Mouse (Mus musculus) cerebellum, postnatal 4 days (tissue): Measurements from ENCODE around the gene Pip4k2a.

Experiments
- DNase-seq, 2 experiments: peaks; one replicate each; pipeline ENCODE4 v3.0.0; 2022; ENCODE audit warnings: low spot score in 2 of 2, mixed read lengths in 1 of 2

Gene Pip4k2a

DNA sequence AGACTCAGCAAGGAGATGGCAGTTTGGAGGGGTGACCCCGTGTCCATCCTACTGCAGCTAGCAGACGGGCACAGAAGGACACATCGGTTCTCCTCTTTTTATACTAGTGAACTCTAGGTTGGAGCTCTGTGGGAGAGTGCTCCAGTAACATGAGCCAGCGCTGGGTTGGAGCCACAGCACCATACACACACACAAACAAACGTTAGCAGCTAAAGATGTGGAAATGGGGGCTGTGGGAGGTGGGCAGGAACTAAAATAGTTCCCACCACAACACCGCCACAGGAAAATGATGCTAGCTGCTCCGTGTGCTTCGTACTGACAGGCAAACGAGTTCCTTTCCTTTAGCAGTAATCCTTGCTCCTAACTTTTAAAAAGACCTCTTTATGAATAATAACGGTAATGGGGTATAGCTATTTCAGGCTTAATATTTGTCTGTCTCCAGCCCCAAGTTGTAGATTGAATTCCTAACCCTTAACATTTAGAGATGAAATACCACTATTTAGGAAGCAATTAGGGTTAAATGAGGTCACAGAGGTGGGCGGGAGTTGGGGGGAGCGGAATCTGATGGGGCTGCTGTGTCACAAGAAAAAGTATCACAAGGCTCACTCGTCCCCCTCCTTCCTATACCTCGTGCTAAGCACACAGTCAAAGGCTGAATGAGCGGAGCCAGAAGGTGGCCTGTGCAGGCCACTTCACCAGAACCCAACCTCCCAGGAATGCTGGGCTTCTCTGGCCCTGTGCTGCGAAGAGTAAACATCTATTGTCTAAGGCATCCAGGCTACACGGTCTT is 73.9 kb downstream of the Pip4k2a start:
- DNase-seq, result no peak

- no peak for DNase-seq
Measured at GRCm38 (mm10) chr2:18923098-18923649, 74.8 kb downstream of the Pip4k2a start.

- DNase-seq, result no peak
Measured at GRCm38 (mm10) chr2:18921570-18922180, 76.3 kb downstream of the Pip4k2a start.

DNA sequence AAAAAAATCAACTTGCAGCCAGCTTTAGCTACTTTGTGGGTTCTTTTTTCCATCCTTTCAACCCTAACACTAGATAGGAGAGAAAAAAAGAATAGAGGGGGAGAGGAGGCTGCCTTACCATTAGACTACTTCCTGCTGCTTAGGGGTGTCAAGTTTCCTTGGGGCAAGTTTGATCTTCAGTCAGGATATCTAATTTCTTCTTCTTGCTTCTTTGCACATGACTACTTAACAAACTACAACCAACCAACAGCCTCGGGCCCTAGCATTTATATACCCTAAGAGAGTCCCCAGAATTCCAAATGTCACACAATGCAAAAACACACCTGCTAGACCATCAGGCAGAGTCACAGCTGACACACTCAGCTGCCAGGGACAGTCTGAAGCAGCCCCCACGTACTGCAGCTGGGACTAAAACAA is 77.5 kb downstream of the Pip4k2a start:
- DNase-seq, result no peak

DNA sequence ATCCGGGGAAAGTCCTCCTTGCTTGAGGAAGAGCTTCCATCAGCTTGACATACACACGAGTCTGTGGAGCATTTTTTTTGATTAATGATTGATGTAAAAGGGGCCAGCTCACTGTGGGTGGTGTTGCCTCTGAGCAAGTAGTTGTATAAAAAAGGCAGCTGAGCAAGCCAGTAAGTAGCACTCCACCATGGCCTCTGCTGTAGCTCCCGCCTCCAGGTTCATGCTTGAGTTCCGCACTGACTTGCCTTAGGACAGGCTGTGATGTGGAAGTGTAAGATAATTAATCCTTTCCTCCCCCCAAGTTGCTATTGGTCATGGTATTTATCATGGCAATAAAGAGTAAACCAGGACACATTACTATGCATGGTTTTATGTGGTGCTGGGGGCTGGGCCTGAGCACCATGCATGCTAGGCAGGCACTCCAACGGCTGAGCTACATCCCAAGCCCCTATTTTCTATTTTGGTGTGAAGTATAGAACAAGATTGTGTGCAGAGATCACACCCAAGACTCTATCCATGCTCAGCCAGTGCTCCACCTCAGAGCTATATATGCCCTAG is 78.0 kb downstream of the Pip4k2a start:
- no peak for DNase-seq

GRCm38 (mm10) chr2:18917838-18918237 is 80.1 kb downstream of the Pip4k2a start:
- no peak for DNase-seq

DNA sequence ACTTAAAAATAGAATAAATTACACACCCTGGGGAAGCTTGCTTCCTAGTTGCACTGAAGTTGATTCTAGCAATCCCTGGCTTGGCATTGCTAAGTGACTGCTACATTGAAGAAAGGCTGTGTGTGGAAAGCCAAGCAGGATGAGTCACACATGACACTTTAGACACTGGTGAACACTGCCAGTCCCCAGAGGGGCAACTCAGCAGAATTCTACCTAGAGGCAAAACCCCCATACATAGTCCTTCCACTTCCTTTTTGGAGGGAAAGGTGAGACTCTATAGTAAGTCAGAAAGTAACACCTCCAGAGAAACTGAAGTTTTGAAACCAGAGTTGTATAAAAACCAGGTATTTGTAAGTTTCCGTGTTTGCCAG is 80.6 kb downstream of the Pip4k2a start:
- DNase-seq, result no peak

DNA sequence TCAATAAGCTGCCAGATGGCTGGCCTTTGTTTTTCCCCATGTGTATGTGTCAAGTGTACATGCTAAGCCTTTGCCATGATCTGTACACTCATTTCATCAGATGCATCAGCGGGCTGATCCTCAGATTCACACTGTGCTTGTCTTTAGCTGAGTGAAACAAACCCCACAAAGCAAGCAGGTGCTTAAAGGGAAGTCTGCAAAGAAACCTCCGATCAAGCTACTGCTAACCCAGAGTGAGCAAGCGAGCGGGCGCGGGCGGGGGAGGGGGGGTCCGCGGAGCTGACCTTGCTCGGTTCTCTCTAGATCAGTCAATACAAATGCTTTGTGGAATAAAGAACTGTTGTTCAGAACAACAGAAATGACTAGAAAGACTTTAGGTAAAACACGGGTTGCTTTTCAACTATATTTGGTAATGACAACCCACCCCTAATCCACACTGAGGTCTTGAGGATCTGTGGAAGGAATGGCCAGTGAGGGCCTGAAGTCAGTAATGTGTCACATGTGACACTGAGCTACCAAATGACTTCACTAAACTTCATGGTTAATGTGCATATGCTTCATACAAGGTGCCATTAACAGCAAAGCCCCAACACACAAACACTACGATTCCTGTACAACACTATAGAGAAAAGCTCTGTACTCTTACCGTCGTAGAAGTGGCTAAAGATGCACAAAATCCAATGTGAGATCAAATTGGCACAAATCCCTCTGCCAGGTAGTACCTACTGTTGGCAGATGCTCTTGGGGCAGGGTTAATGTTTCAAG is 81.1 kb downstream of the Pip4k2a start:
- DNase-seq, result no peak

DNA sequence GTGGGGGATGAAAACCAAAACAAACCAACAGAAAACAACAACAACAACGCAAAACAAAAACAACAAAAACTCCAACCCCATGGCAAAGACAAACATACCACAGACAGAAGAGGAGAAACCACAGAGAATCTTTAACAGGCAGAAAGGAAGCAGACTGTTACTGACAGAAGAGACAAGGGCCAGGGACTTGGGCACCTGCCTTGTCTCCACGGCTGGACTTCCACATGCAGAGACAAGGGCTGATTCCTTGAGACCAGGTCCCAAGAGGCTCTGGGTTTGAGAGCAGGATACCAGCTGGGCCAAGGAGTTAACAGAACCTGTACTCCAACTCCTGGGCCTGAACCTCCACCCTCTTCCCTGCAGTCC is 81.9 kb downstream of the Pip4k2a start:
- DNase-seq, result no peak

DNA sequence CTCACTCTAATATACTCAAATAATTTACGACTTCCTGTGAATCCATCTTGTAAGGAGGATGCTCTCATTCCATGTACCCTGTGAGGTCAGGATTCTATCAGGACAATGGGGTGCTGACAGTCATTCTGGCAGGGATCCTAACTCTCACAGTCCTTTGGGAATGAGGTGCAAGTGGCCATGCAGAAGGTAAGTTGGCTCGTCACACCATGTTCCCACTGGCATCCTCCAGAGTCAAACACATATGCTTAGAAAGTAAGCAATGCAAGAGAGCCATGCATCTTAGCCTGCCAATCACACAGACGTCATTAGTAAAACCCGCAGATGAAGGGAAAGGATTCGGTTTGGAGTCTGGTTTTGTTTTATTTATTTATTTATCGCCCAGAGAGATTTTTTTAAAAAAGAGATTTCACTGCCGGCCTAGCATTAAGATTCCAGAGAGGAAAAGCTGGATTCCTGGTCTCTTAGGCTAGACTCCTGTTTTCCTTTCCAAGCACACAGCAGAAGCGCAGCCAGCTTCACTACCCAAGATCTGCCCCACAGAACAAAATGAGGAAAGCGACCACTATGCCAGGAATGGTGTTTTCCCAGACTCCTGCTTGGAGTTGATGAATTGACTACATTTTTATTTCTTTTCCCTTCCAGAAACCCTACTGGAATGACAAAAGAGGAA is 82.4 kb downstream of the Pip4k2a start:
- no peak for DNase-seq

DNA sequence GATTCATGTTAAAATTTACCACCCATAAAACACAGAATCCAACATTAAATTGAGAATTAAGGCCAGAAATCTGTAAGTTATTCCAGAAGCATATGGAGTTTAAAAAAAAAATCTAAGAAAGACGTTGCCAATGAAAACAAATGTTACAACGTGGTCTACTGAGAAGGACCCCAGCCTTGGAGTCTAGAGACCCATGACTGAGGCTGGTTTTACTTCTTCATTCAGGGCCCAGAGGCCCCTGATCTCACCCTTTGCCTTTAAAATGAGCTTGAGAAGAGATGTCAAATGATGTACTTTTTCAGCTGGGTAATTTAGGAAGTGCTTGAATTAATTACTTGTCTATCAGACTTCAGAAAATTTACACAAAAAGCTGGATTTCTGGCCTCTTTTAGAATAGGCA is 83.2 kb downstream of the Pip4k2a start:
- no peak for DNase-seq

DNA sequence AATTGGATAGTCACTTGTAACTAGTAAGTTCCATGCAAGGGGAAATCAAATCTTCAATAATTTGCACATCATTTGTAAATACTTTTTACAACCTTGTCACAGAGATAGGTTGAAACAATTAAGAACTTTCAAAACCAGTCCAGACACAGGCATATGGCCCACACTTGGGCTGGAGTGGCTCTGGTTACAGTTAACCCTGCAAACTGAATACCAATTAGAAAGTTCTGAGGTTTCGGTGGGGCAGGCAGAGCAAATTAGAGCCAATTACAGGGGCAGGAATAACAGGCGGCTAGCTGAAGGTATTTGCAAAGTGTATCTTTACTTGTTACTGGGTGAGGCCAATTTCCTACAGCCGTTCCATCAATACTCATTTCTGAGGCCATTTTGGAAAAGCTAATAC is 84.3 kb downstream of the Pip4k2a start:
- no peak for DNase-seq

GRCm38 (mm10) chr2:18911251-18911934 is 86.5 kb downstream of the Pip4k2a start:
- DNase-seq, result no peak

GRCm38 (mm10) chr2:18910209-18910608 is 87.7 kb downstream of the Pip4k2a start:
- DNase-seq, result no peak

- DNase-seq, result no peak
Measured at GRCm38 (mm10) chr2:18909713-18910112, 88.2 kb downstream of the Pip4k2a start.

- no peak for DNase-seq
Measured at GRCm38 (mm10) chr2:18907269-18907668, 90.7 kb downstream of the Pip4k2a start.

DNA sequence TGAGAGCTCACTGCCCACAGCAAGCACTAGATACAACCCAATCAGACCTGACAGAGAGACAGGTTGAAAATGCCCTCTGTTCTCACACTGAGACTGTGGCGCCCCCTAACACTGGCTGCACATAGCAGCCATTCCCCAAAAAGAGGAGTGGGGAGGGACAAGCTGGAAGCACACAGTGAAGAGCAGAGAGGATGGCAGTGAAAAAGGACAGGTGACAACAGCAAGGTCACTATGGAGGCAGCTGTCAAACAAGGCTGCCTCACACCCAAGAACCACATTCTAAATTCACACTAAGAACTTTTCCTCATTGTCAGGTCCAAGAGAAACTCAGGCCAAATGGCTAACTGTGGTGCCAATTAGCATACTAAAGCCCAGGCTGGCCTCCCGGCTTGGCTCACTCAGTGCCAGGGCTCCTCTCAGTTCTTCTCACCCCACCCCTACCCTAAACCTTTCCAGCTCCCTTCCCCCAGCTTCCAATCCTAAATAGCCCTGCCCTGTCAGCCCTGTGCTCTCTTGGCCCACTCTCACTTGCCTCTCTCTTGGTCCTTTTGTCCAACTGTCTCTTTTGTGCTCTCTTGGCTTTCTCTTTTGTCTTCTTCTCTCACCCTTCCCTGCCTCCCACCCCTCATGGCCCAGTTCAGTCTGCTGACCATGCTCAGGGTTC is 91.4 kb downstream of the Pip4k2a start:
- peak in 1 of 2 experiments; percentile 31 for DNase-seq

DNA sequence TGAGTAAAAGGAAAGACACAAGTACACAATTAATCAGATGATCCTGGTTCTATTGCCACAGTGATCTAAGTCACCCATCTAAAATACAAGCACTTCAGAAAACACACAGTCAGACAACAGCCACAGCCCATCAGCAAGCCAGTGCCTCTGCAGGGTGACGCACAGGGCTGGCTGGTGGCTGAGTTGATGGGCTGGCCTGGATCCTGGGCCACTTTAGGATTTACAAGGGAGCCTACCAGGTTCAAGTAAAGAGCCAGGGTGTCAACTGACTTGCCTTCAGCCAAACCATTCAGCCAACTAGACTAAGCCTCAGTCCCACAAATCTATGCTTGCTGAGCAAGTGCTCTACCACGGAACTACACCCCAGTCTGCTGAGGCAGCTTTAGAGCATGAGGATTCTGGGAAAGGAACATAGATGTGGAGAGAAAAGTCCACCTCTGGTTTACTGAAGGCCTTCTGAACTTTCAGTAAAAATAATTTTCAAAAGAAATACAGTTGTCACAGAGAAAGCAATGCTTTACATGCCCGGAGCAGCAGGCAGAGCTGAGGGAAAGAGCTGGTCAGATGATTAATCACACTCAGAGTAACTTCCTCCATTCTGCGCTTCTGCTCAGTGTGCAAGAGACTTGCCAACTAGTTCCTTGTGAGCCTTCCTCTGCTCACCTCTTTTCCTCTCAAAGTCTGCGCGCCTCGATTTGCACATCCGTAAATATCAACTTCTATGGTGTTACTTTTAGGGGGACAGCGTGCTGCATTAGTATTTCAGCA is 94.4 kb downstream of the Pip4k2a start:
- no peak for DNase-seq

DNA sequence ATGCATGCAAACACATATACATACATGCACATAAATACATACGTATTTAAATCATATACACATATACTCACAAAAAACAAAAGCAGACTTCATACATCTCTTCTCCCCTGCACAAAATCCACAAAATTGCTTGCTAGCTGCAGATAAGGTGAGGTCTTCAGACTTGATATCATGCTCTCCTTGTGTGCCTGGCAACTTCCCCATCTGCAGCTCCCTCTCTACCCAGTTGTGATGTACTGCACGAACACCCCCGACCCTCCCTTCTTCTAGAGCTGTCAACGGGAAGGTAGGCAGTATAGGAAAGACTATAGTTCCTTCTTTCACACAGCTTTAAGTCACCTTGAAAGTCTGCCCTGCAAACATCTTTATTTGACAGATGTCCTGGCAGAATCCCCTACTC is 96.8 kb downstream of the Pip4k2a start:
- DNase-seq, result no peak

- no peak for DNase-seq
Measured at GRCm38 (mm10) chr2:18900635-18901034, 97.3 kb downstream of the Pip4k2a start.
